ENCODE assay signal across 22 mouse cellular contexts in the genomic region with DNA sequence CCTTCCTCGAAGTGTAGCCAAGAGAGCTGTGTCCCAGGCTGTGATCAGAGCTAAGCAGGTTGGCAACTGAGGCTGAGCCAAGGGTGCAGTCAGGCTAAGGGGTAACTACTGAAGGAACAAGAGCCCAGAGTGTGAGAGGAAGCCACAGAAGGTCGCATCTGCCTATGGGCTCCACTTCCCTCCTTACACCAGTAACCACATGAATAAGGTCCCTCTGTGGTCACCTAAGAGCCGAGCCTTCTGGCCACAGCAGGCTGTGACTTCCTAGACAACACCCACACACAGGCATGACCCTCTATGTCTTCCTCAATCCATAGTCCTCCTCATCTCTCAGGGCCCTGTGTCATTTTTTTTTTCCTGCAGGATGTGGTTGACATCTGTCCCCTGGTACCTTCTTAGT. TPM values are rescaled to one million over a fixed set of nuclear protein-coding genes. Genes with fewer than 3 reads are reported as not detected.
DNase-seq lines count a peak whose midpoint lies in the region; ATAC-seq and TF ChIP-seq lines count a peak whose summit lies in the region.
"Had no signal": no experiment of that assay in that cellular context is flagged by ENCODE, and none has a peak within 500 bp of the region (broad histone marks: within the 10 kb centered on the region; RNA-seq: fewer than 3 reads in every experiment).

No protein-coding gene starts in this region.

- H3K4me2 ChIP-seq in heart, embryonic 14.5 days (ENCODE audit: low read length) = no peak overlapping the region
- H3K4me2 ChIP-seq: hindbrain, embryonic 15.5 days; liver, embryonic 13.5 days; midbrain, embryonic 11.5 days had no signal

- H3K4me1 ChIP-seq in heart, embryonic 14.5 days (ENCODE audit: control insufficient read depth in 2 of 2, insufficient read depth in 2 of 2, low read length in 2 of 2) = peaks cover 22 to 27% of the 10 kb centered on the region in 2 experiments

- no peaks in the 10 kb centered on the region for H3K36me3 ChIP-seq in heart, embryonic 14.5 days (ENCODE audit: control insufficient read depth, insufficient read depth, low read length)
- H3K36me3 ChIP-seq: hindbrain, embryonic 15.5 days; liver, embryonic 13.5 days had no signal

- no peak for TF ChIP-seq CTCF in brain, embryonic 14.5 days (IDR thresholded peaks at IDR 0.05; ENCODE audit: borderline replicate concordance, extremely low read depth, insufficient read depth, insufficient read length)

- intact Hi-C loops in heart, postnatal 36 days (cut with DNase I) = no loop called here

- 72% methylated on average over 3 of the region's 3 CpGs for WGBS in heart, embryonic 14.5 days

- no peak for ATAC-seq in heart, embryonic 14.5 days (ENCODE audit: insufficient number of reproducible peaks, insufficient read depth, low FRiP score, low read depth)
- peak; percentile 79 for ATAC-seq in megakaryocyte, adult 5-6 weeks (ENCODE audit: poor library complexity, severe bottlenecking)

- no peak overlapping the region for H3K27ac ChIP-seq in heart, embryonic 14.5 days (replicated peaks in 1 of 2; ENCODE audit: control insufficient read depth in 1 of 2, insufficient read depth in 1 of 2, low read depth in 2 of 2, low read length in 2 of 2)
- H3K27ac ChIP-seq: liver, embryonic 13.5 days had no signal

- no peak for TF ChIP-seq POLR2A in brain, embryonic 14.5 days (IDR thresholded peaks at IDR 0.05; ENCODE audit: borderline replicate concordance, extremely low read depth, insufficient read depth, insufficient read length, poor library complexity, severe bottlenecking)

- no peaks in the 10 kb centered on the region; the same call in 1 of the 2 replicates for H3K27me3 ChIP-seq in heart, embryonic 14.5 days (ENCODE audit: control insufficient read depth, insufficient read depth, low read length)
- H3K27me3 ChIP-seq: hindbrain, embryonic 15.5 days; liver, embryonic 13.5 days had no signal

- no peak overlapping the region for H3K4me3 ChIP-seq in heart, embryonic 14.5 days (ENCODE audit: control insufficient read depth in 1 of 2, insufficient read depth in 1 of 2, low read depth in 1 of 2, low read length in 2 of 2)
- H3K4me3 ChIP-seq: hindbrain, embryonic 15.5 days; liver, embryonic 13.5 days; myocyte had no signal

- no peaks in the 10 kb centered on the region for H3K9me3 ChIP-seq in heart, embryonic 14.5 days (ENCODE audit: control insufficient read depth, low read length)
- H3K9me3 ChIP-seq: hindbrain, embryonic 15.5 days; liver, embryonic 13.5 days had no signal

- H3K9ac ChIP-seq in heart, embryonic 14.5 days (ENCODE audit: low read length) = 0 out of 2 replicates have a peak overlapping the region, but pooled peaks have one; percentile 1
- H3K9ac ChIP-seq: hindbrain, embryonic 15.5 days; liver, embryonic 13.5 days had no signal

- DNase-seq in heart, postnatal 36 days = no peak
- peak; percentile 18 for DNase-seq in 3T3-L1 (ENCODE audit: low read depth, low spot score)
- peak; percentile 41 for DNase-seq in brain, embryonic 14.5 days (ENCODE audit: low read depth)
- DNase-seq in urinary bladder, postnatal 14 days (ENCODE audit: low spot score) = no peak
- DNase-seq in ovary, postnatal 14 days (ENCODE audit: low spot score) = no peak
- DNase-seq: cerebellum, adult 9-11 months; kidney, adult 2 months; liver, embryonic 13.5 days; thymus, adult 18-20 months had no signal

RNA-seq across cellular contexts. Expression of a gene that starts 12.9 kb away (rescaled TPM):
- polyA plus RNA-seq in heart, embryonic 14.5 days (2014; fragmentation: Nextera tagmentation; extraction: Ambion mirVana) = not detected in 2 replicates
- total RNA-seq in heart, postnatal 36 days (2021) = not detected
- not detected in 2 replicates for polyA plus RNA-seq in brain, embryonic 14.5 days (2012; rRNA removed)
- not detected in 2 replicates for total RNA-seq in megakaryocyte, adult 5-6 weeks (2015)
- total RNA-seq in megakaryocyte, adult 5-6 weeks (2017) = not detected in 2 replicates
- total RNA-seq: adrenal gland, postnatal 10 days; gastrocnemius, postnatal 4 days; layer of hippocampus, postnatal 14 days; left cerebral cortex, postnatal 25 days had no signal
- polyA plus RNA-seq: CD4-positive, CD25-positive, alpha-beta regulatory T cell, adult 4 months; embryonic facial prominence, embryonic 11.5 days; heart, embryonic 16.5 days; hindbrain, embryonic 15.5 days; kidney, adult 2 months; liver, embryonic 13.5 days; lung, postnatal 0 days; midbrain, embryonic 11.5 days; myocyte had no signal

RNA-seq across cellular contexts. Expression of a gene that starts 43.5 kb away (rescaled TPM):
- not detected in 2 replicates for polyA plus RNA-seq in heart, embryonic 14.5 days (2014; fragmentation: Nextera tagmentation; extraction: Ambion mirVana)
- total RNA-seq in heart, postnatal 36 days (2021) = not detected
- not detected in 2 replicates for polyA plus RNA-seq in brain, embryonic 14.5 days (2012; rRNA removed)
- not detected in 2 replicates for total RNA-seq in megakaryocyte, adult 5-6 weeks (2015)
- total RNA-seq in megakaryocyte, adult 5-6 weeks (2017) = not detected in 2 replicates
- total RNA-seq: adrenal gland, postnatal 10 days; gastrocnemius, postnatal 4 days had no signal
- polyA plus RNA-seq: CD4-positive, CD25-positive, alpha-beta regulatory T cell, adult 4 months; embryonic facial prominence, embryonic 11.5 days; heart, embryonic 16.5 days; kidney, adult 2 months; liver, embryonic 13.5 days; lung, postnatal 0 days; myocyte had no signal

RNA-seq across cellular contexts. Expression of a gene that starts 58.7 kb away (rescaled TPM):
- 28.0 and 33.5 TPM in 2 replicates for polyA plus RNA-seq in heart, embryonic 14.5 days (2014; fragmentation: Nextera tagmentation; extraction: Ambion mirVana)
- 100 to 1,000 TPM; 144 to 146 TPM for total RNA-seq in heart, postnatal 36 days (2021)
- polyA plus RNA-seq in brain, embryonic 14.5 days (2012; rRNA removed) = 15.6 and 19.3 TPM in 2 replicates
- total RNA-seq in megakaryocyte, adult 5-6 weeks (2015) = 16.5 and 25.2 TPM in 2 replicates
- 16.5 and 17.8 TPM in 2 replicates for total RNA-seq in megakaryocyte, adult 5-6 weeks (2017)

Comparison
In these comparisons a context has a peak if more than half of its experiments do, and no peak if none do; other contexts are left out.
1. DNase-seq: peak in 3T3-L1 (single experiment) and brain, embryonic 14.5 days (single experiment); none in heart, postnatal 36 days (0 of 2), urinary bladder, postnatal 14 days (single experiment) and ovary, postnatal 14 days (single experiment).
2. RNA of a gene that starts 58.7 kb away (total RNA-seq): 144 to 146 TPM in heart, postnatal 36 days; 16.5 to 25.2 TPM in megakaryocyte, adult 5-6 weeks; every median in the first group is over 4 times any median in the second.